Mouse (Mus musculus): ENCODE measurements around the gene Hmox1. TPM values are rescaled to one million over a fixed set of nuclear protein-coding genes. Genes with fewer than 3 reads are reported as not detected.
A peak's percentile ranks its signal among the peaks of the same experiment; 100 is the strongest.

The Hmox1 gene
- total RNA-seq, 1 experiment from 2014 or later, result 50.8 TPM

- ATAC-seq (replicated peaks; ENCODE audit: insufficient number of reproducible peaks, low FRiP score, low TSS enrichment, poor library complexity, severe bottlenecking), result peak; percentile 65
Observed at GRCm38 (mm10) chr8:75086002-75086401, 7.4 kb upstream of the Hmox1 start.

GRCm38 (mm10) chr8:75087127-75087526, 6.3 kb upstream of the Hmox1 start:
- ATAC-seq (replicated peaks; ENCODE audit: insufficient number of reproducible peaks, low FRiP score, low TSS enrichment, poor library complexity, severe bottlenecking), result no peak

GRCm38 (mm10) chr8:75088989-75089881, 4.2 kb upstream of the Hmox1 start:
- ATAC-seq (replicated peaks; ENCODE audit: insufficient number of reproducible peaks, low FRiP score, low TSS enrichment, poor library complexity, severe bottlenecking), result peak; percentile 53

GRCm38 (mm10) chr8:75090781-75091365, 2.5 kb upstream of the Hmox1 start:
- ATAC-seq (replicated peaks; ENCODE audit: insufficient number of reproducible peaks, low FRiP score, low TSS enrichment, poor library complexity, severe bottlenecking), result no peak

- no peak for ATAC-seq (replicated peaks; ENCODE audit: insufficient number of reproducible peaks, low FRiP score, low TSS enrichment, poor library complexity, severe bottlenecking)
Observed at GRCm38 (mm10) chr8:75102956-75103355, 9.5 kb downstream of the Hmox1 start.

GRCm38 (mm10) chr8:75103376-75103878, 10.0 kb downstream of the Hmox1 start:
- ATAC-seq (replicated peaks; ENCODE audit: insufficient number of reproducible peaks, low FRiP score, low TSS enrichment, poor library complexity, severe bottlenecking), result no peak

- peak; percentile 79 for ATAC-seq (replicated peaks; ENCODE audit: insufficient number of reproducible peaks, low FRiP score, low TSS enrichment, poor library complexity, severe bottlenecking)
Observed at GRCm38 (mm10) chr8:75108527-75109235, 15.3 kb downstream of the Hmox1 start.

- peak; percentile 98 for ATAC-seq (replicated peaks; ENCODE audit: insufficient number of reproducible peaks, low FRiP score, low TSS enrichment, poor library complexity, severe bottlenecking)
Observed at GRCm38 (mm10) chr8:75109236-75109967, 16.0 kb downstream of the Hmox1 start, which contains the start of gene Mcm5. TSS of gene Mcm5 (plus strand) at chr8:75109569.

GRCm38 (mm10) chr8:75110093-75110492, 16.7 kb downstream of the Hmox1 start:
- ATAC-seq (replicated peaks; ENCODE audit: insufficient number of reproducible peaks, low FRiP score, low TSS enrichment, poor library complexity, severe bottlenecking), result no peak

GRCm38 (mm10) chr8:75118505-75118904, 25.1 kb downstream of the Hmox1 start:
- ATAC-seq (replicated peaks; ENCODE audit: insufficient number of reproducible peaks, low FRiP score, low TSS enrichment, poor library complexity, severe bottlenecking), result no peak

GRCm38 (mm10) chr8:75119287-75119686, 25.9 kb downstream of the Hmox1 start:
- ATAC-seq (replicated peaks; ENCODE audit: insufficient number of reproducible peaks, low FRiP score, low TSS enrichment, poor library complexity, severe bottlenecking), result no peak

- peak; percentile 82 for ATAC-seq (replicated peaks; ENCODE audit: insufficient number of reproducible peaks, low FRiP score, low TSS enrichment, poor library complexity, severe bottlenecking)
Observed at GRCm38 (mm10) chr8:75119747-75120146, 26.3 kb downstream of the Hmox1 start.

- no peak for ATAC-seq (replicated peaks; ENCODE audit: insufficient number of reproducible peaks, low FRiP score, low TSS enrichment, poor library complexity, severe bottlenecking)
Observed at GRCm38 (mm10) chr8:75127406-75127805, 34.0 kb downstream of the Hmox1 start.

- ATAC-seq (replicated peaks; ENCODE audit: insufficient number of reproducible peaks, low FRiP score, low TSS enrichment, poor library complexity, severe bottlenecking), result no peak
Observed at GRCm38 (mm10) chr8:75132485-75132884, 39.1 kb downstream of the Hmox1 start.

- ATAC-seq (replicated peaks; ENCODE audit: insufficient number of reproducible peaks, low FRiP score, low TSS enrichment, poor library complexity, severe bottlenecking), result no peak
Observed at GRCm38 (mm10) chr8:75133399-75133798, 40.0 kb downstream of the Hmox1 start.

- no peak for ATAC-seq (replicated peaks; ENCODE audit: insufficient number of reproducible peaks, low FRiP score, low TSS enrichment, poor library complexity, severe bottlenecking)
Observed at GRCm38 (mm10) chr8:75134603-75135391, 41.4 kb downstream of the Hmox1 start.

GRCm38 (mm10) chr8:75135756-75136155, 42.3 kb downstream of the Hmox1 start:
- no peak for ATAC-seq (replicated peaks; ENCODE audit: insufficient number of reproducible peaks, low FRiP score, low TSS enrichment, poor library complexity, severe bottlenecking)

GRCm38 (mm10) chr8:75136256-75136655, 42.8 kb downstream of the Hmox1 start:
- ATAC-seq (replicated peaks; ENCODE audit: insufficient number of reproducible peaks, low FRiP score, low TSS enrichment, poor library complexity, severe bottlenecking), result no peak

All from monocyte, adult 5-6 weeks (primary cell).